Mouse (Mus musculus) hindlimb bud, embryonic 11.5 days (tissue): Measurements from ENCODE around the gene Srsf1.

Experiments used
- DNase-seq: peaks from one replicate; pipeline ENCODE4 v3.0.0-alpha.2; 2012; ENCODE audit warnings: low read depth, low spot score; ENCODE audit errors: extremely low spot score

The Srsf1 gene

GRCm38 (mm10) chr11:88046944-88047794, at the start of gene Srsf1:
TSS of gene Srsf1 (plus strand) at chr11:88047373.
- DNase-seq = peak; percentile 98

- no peak for DNase-seq
Observed at GRCm38 (mm10) chr11:87999751-88000150, 47.4 kb upstream of the Srsf1 start.

- no peak for DNase-seq
Observed at GRCm38 (mm10) chr11:88002738-88003137, 44.4 kb upstream of the Srsf1 start.

- DNase-seq = no peak
Observed at GRCm38 (mm10) chr11:88004123-88004522, 43.0 kb upstream of the Srsf1 start.

GRCm38 (mm10) chr11:88008641-88009040, 38.5 kb upstream of the Srsf1 start:
- no peak for DNase-seq

GRCm38 (mm10) chr11:88009542-88010190, 37.5 kb upstream of the Srsf1 start:
- no peak for DNase-seq

- DNase-seq = no peak
Observed at GRCm38 (mm10) chr11:88011208-88011913, 35.8 kb upstream of the Srsf1 start.

GRCm38 (mm10) chr11:88011914-88012419, 35.2 kb upstream of the Srsf1 start:
- DNase-seq = no peak

GRCm38 (mm10) chr11:88012621-88013244, 34.4 kb upstream of the Srsf1 start:
- no peak for DNase-seq

- DNase-seq = no peak
Observed at GRCm38 (mm10) chr11:88013632-88014031, 33.5 kb upstream of the Srsf1 start.

- DNase-seq = no peak
Observed at GRCm38 (mm10) chr11:88015161-88015560, 32.0 kb upstream of the Srsf1 start.

- DNase-seq = no peak
Observed at GRCm38 (mm10) chr11:88015795-88016194, 31.4 kb upstream of the Srsf1 start.

GRCm38 (mm10) chr11:88023933-88024332, 23.2 kb upstream of the Srsf1 start:
- DNase-seq = no peak

GRCm38 (mm10) chr11:88027391-88028035, 19.7 kb upstream of the Srsf1 start:
- no peak for DNase-seq

GRCm38 (mm10) chr11:88028193-88028684, 18.9 kb upstream of the Srsf1 start:
- no peak for DNase-seq

GRCm38 (mm10) chr11:88030219-88030618, 17.0 kb upstream of the Srsf1 start:
- no peak for DNase-seq

- no peak for DNase-seq
Observed at GRCm38 (mm10) chr11:88030836-88031235, 16.3 kb upstream of the Srsf1 start.

GRCm38 (mm10) chr11:88031753-88032152, 15.4 kb upstream of the Srsf1 start:
- DNase-seq = no peak

- no peak for DNase-seq
Observed at GRCm38 (mm10) chr11:88035970-88036369, 11.2 kb upstream of the Srsf1 start.

- DNase-seq = no peak
Observed at GRCm38 (mm10) chr11:88036761-88037251, 10.4 kb upstream of the Srsf1 start.
